Mouse (Mus musculus) adrenal gland (tissue): ENCODE measurements around the gene Ssrp1.

ENCODE experiments used
- intact Hi-C: fragments of 180-260 bp; cut with DNase I; formaldehyde crosslinking; loops from one replicate; pipeline ENCODE4 v1.15.1; 2025

Ssrp1 gene

GRCm38 (mm10) chr2:85034169-85034568 lies 2.9 kb upstream of the Ssrp1 start:
- intact Hi-C loops = no loop called here

- intact Hi-C loops = no loop called here
Observed at GRCm38 (mm10) chr2:85036507-85037046, 457 bp upstream of the Ssrp1 start.

- intact Hi-C loops = no loop called here
Observed at GRCm38 (mm10) chr2:85038336-85038735, 1.3 kb downstream of the Ssrp1 start.

- intact Hi-C loops = no loop called here
Observed at GRCm38 (mm10) chr2:85043623-85044022, 6.6 kb downstream of the Ssrp1 start.

- intact Hi-C loops = no loop called here
Observed at GRCm38 (mm10) chr2:85046222-85046621, 9.2 kb downstream of the Ssrp1 start.

GRCm38 (mm10) chr2:85047081-85047480 lies 10.0 kb downstream of the Ssrp1 start:
- intact Hi-C loops = no loop called here

GRCm38 (mm10) chr2:85047596-85048167 lies 10.6 kb downstream of the Ssrp1 start, which contains the start of gene Tnks1bp1:
TSS of gene Tnks1bp1 (plus strand) at chr2:85048022.
- intact Hi-C loops = no loop called here

GRCm38 (mm10) chr2:85048168-85048751 lies 11.2 kb downstream of the Ssrp1 start:
- intact Hi-C loops = no loop called here

- intact Hi-C loops = no loop called here
Observed at GRCm38 (mm10) chr2:85049277-85049676, 12.2 kb downstream of the Ssrp1 start.

GRCm38 (mm10) chr2:85050001-85050634 lies 13.1 kb downstream of the Ssrp1 start:
- intact Hi-C loops = no loop called here

- intact Hi-C loops = no loop called here
Observed at GRCm38 (mm10) chr2:85050746-85051145, 13.7 kb downstream of the Ssrp1 start.

GRCm38 (mm10) chr2:85053192-85053816 lies 16.3 kb downstream of the Ssrp1 start:
- intact Hi-C loops = no loop called here

- intact Hi-C loops = no loop called here
Observed at GRCm38 (mm10) chr2:85056711-85057110, 19.7 kb downstream of the Ssrp1 start.

- intact Hi-C loops = no loop called here
Observed at GRCm38 (mm10) chr2:85059677-85060076, 22.6 kb downstream of the Ssrp1 start.

- intact Hi-C loops = no loop called here
Observed at GRCm38 (mm10) chr2:85060591-85061060, 23.6 kb downstream of the Ssrp1 start.

- intact Hi-C loops = no loop called here
Observed at GRCm38 (mm10) chr2:85061107-85061541, 24.1 kb downstream of the Ssrp1 start.

GRCm38 (mm10) chr2:85065141-85065875 lies 28.3 kb downstream of the Ssrp1 start:
- intact Hi-C loops = no loop called here

GRCm38 (mm10) chr2:85066937-85067336 lies 29.9 kb downstream of the Ssrp1 start:
- intact Hi-C loops = no loop called here

- intact Hi-C loops = no loop called here
Observed at GRCm38 (mm10) chr2:85067903-85068625, 31.0 kb downstream of the Ssrp1 start.

GRCm38 (mm10) chr2:85068626-85069025 lies 31.6 kb downstream of the Ssrp1 start:
- intact Hi-C loops = no loop called here
